Mouse (Mus musculus) olfactory bulb, adult 2 months (tissue): ENCODE measurements at regions not wholly inside any gene's neighbourhood (a gene's known extent, or its start where the extent isn't known, plus 50 kb on each side); places are given as distances from the start of the nearest gene placed in this dataset.

ENCODE experiments used
- CTCF ChIP-seq: fragments of 200-500 bp; IDR thresholded peaks from 2 replicates; pipeline ENCODE4 v1.5.1; 2012; ENCODE audit warnings: low read depth, mild to moderate bottlenecking, low read length, moderate library complexity; ENCODE audit not compliant: insufficient read depth
- POLR2A ChIP-seq: fragments of 200-500 bp; IDR thresholded peaks from 2 replicates; pipeline ENCODE4 v1.6.1; 2012; ENCODE audit warnings: mild to moderate bottlenecking, low read depth, low read length, moderate library complexity; ENCODE audit not compliant: insufficient read depth

DNA sequence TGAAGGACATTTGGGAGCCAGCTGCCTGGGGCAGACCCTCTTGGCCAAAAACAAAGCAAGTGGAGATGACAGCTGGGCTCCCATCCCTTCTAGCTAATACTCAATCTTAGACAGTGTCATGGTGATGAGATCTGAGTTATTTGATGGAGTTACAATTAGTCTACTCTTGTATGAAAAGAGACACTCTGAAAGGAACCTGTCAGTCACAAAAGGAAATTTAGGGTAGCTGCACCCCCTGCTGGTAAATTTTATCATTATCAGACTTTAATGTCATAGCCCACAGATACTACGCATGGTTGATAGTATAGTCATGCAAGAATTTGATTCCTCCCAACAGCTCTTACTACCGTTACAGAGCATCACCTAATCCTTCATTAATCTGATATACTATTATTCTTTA lies 112.0 kb downstream of the Fam124b start:
- TF ChIP-seq POLR2A (no peak), CTCF (no peak)
